Mouse (Mus musculus): ENCODE measurements around the gene Neurl3. TPM values are rescaled to one million over a fixed set of nuclear protein-coding genes. Genes with fewer than 3 reads are reported as not detected.

The Neurl3 gene
- total and polyA plus RNA-seq, 3 experiments, result 0.92 to 3.3 TPM; not detected in 1

- H3K27ac ChIP-seq (ENCODE audit: control insufficient read depth, low read depth, low read length), result no peak overlapping the region
- peaks cover 0 to 5% of the 10 kb centered on the region in 2 experiments; a peak in 3 of 4 replicates for H3K4me1 ChIP-seq (ENCODE audit: control insufficient read depth in 1 of 2, insufficient read depth in 2 of 2, low read length in 2 of 2)
- TF ChIP-seq BHLHE40 (IDR thresholded peaks at IDR 0.05; ENCODE audit: borderline replicate concordance, low read depth, low read length), result no peak
- TF ChIP-seq SMC3 (IDR thresholded peaks at IDR 0.05; ENCODE audit: low read depth, low read length), result no peak
- TF ChIP-seq HCFC1 (IDR thresholded peaks at IDR 0.05; ENCODE audit: low read depth, low read length), result no peak
- TF ChIP-seq CHD1 (IDR thresholded peaks at IDR 0.05; ENCODE audit: low read depth, low read length), result no peak
- no peak for TF ChIP-seq USF2 (IDR thresholded peaks at IDR 0.05; ENCODE audit: borderline replicate concordance in 1 of 2, insufficient read depth in 1 of 2, low read depth in 1 of 2, low read length in 2 of 2)
- TF ChIP-seq CTCF (IDR thresholded peaks at IDR 0.05 in 2 of 3, conservative IDR thresholded peaks at IDR 0.05 in 1 of 3; ENCODE audit: control insufficient read depth in 1 of 3, insufficient read depth in 1 of 3, low read depth in 2 of 3, low read length in 3 of 3, poor library complexity in 1 of 3, severe bottlenecking in 1 of 3), result no peak
- no peak for TF ChIP-seq KAT2A (conservative IDR thresholded peaks at IDR 0.05; ENCODE audit: low read depth, low read length)
- TF ChIP-seq E2F4 (IDR thresholded peaks at IDR 0.05; ENCODE audit: borderline replicate concordance, low read depth, low read length), result no peak
- no peak for TF ChIP-seq GABPA (IDR thresholded peaks at IDR 0.05; ENCODE audit: low read depth, low read length)
- no peak for TF ChIP-seq CHD2 (IDR thresholded peaks at IDR 0.05; ENCODE audit: low read length)
- H3K27me3 ChIP-seq (ENCODE audit: control insufficient read depth in 1 of 2, insufficient read depth in 2 of 2, low read length in 2 of 2), result peaks cover 0 to 1% of the 10 kb centered on the region in 2 experiments; a peak in 2 of 4 replicates
- H3K36me3 ChIP-seq (ENCODE audit: control insufficient read depth in 1 of 2, insufficient read depth in 2 of 2, low read length in 2 of 2), result peaks cover 0 to 5% of the 10 kb centered on the region in 2 experiments; a peak in 2 of 4 replicates
- H3K9ac ChIP-seq (ENCODE audit: control insufficient read depth, low read depth, low read length, poor library complexity, severe bottlenecking), result no peak overlapping the region
- H3K4me3 ChIP-seq (ENCODE audit: control insufficient read depth in 1 of 2, insufficient read depth in 1 of 2, low read depth in 2 of 2, low read length in 2 of 2), result no peak overlapping the region
- no peaks in the 10 kb centered on the region for H3K9me3 ChIP-seq (replicated peaks; ENCODE audit: insufficient read depth, low read length)
- no peak for DNase-seq (ENCODE audit: low read depth, low spot score)
- H3K79me2 ChIP-seq (ENCODE audit: control insufficient read depth, insufficient read depth, low read length, poor library complexity), result no peaks in the 10 kb centered on the region; the same call in 1 of the 2 replicates
These were observed 27.8 kb upstream of the Neurl3 start for GRCm38 (mm10) chr1:36302273-36302672.

- no peaks in the 10 kb centered on the region for H3K4me1 ChIP-seq (ENCODE audit: control insufficient read depth in 1 of 2, insufficient read depth in 2 of 2, low read length in 2 of 2)
- no peak overlapping the region for H3K9ac ChIP-seq (ENCODE audit: control insufficient read depth, low read depth, low read length, poor library complexity, severe bottlenecking)
- H3K27ac ChIP-seq (ENCODE audit: control insufficient read depth, low read depth, low read length), result no peak overlapping the region
- DNase-seq (ENCODE audit: low read depth, low spot score), result no peak
- H3K4me3 ChIP-seq (ENCODE audit: control insufficient read depth in 1 of 2, insufficient read depth in 1 of 2, low read depth in 2 of 2, low read length in 2 of 2), result no peak overlapping the region
- TF ChIP-seq SIN3A (IDR thresholded peaks at IDR 0.05; ENCODE audit: low read length) (no peak), MEF2A (IDR thresholded peaks at IDR 0.05; ENCODE audit: extremely low read depth, insufficient replicate concordance, low read depth, low read length, poor library complexity, severe bottlenecking) (no peak), CTCF (IDR thresholded peaks at IDR 0.05 in 2 of 3, conservative IDR thresholded peaks at IDR 0.05 in 1 of 3; ENCODE audit: control insufficient read depth in 1 of 3, insufficient read depth in 1 of 3, low read depth in 2 of 3, low read length in 3 of 3, poor library complexity in 1 of 3, severe bottlenecking in 1 of 3) (no peak), KAT2A (conservative IDR thresholded peaks at IDR 0.05; ENCODE audit: low read depth, low read length) (no peak), JUND (IDR thresholded peaks at IDR 0.05; ENCODE audit: low read depth, low read length) (no peak), HCFC1 (IDR thresholded peaks at IDR 0.05; ENCODE audit: low read depth, low read length) (no peak), CHD1 (IDR thresholded peaks at IDR 0.05; ENCODE audit: low read depth, low read length) (no peak), MYB (IDR thresholded peaks at IDR 0.05; ENCODE audit: low read depth, low read length) (no peak), MAZ (IDR thresholded peaks at IDR 0.05; ENCODE audit: low read depth, low read length) (no peak), RCOR1 (IDR thresholded peaks at IDR 0.05; ENCODE audit: low read depth, low read length) (no peak), TAL1 (IDR thresholded peaks at IDR 0.05; ENCODE audit: low read length) (no peak), USF1 (IDR thresholded peaks at IDR 0.05; ENCODE audit: low read depth, low read length) (no peak), ZNF384 (IDR thresholded peaks at IDR 0.05; ENCODE audit: low read depth, low read length) (no peak), TCF12 (IDR thresholded peaks at IDR 0.05; ENCODE audit: low read depth, low read length) (no peak)
- H3K9me3 ChIP-seq (replicated peaks; ENCODE audit: insufficient read depth, low read length), result no peaks in the 10 kb centered on the region
- no peaks in the 10 kb centered on the region for H3K79me2 ChIP-seq (ENCODE audit: control insufficient read depth, insufficient read depth, low read length, poor library complexity)
- peaks cover 1 to 3% of the 10 kb centered on the region in 2 experiments; a peak in 2 of 4 replicates for H3K27me3 ChIP-seq (ENCODE audit: control insufficient read depth in 1 of 2, insufficient read depth in 2 of 2, low read length in 2 of 2)
- H3K36me3 ChIP-seq (ENCODE audit: control insufficient read depth in 1 of 2, insufficient read depth in 2 of 2, low read length in 2 of 2), result no peaks in the 10 kb centered on the region
These were observed 26.0 kb upstream of the Neurl3 start for GRCm38 (mm10) chr1:36300486-36300885.

Measured in MEL (cell line).